Comparison of ENCODE assay signal across 8 mouse cellular contexts in the genomic region with DNA sequence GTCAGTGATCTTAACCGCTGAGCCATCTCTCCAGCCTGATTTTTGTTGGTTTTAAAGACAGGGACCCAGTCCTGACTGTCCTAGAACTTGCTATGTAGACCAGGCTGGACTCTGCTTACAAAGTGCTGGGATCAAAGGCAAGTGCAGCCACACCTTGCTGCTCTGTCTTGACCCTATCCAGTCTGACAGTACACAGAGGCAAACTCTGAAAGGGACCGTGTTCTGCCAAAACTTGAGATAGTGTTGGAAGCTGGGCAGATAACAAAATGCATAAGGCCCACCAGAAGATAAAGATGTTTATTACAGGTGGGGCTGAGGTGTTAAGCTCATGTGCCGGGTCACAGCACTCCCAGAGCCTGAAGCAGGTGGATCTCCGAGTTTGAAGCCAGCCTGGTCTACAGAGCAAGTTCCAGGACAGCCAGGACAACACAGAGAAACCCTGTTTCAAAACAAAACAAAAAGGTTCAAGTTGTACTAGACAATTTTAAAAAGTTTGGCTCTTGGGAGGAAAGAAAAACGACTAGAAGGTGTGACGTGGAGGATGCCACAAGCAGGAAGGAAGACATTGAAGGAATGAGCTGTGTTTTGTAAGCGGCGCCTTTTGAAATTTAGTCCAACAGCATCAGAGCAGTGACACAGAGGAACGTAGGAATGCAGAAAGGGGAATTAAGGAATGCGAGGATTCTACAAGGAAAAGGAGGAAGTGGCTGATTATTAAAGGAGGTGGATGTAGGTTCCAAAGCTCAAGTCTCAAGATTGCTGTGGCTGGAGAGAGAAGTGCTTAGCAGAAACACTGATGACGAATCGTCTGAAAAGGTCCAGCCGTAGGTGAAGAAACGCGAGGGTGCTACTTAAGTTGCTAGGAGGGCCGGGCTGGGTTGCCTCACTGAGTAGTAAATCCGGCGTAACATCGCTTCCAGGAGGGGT. TPM values are rescaled to one million over a fixed set of nuclear protein-coding genes. Genes with fewer than 3 reads are reported as not detected.
DNase-seq lines count a peak whose midpoint lies in the region; ATAC-seq and TF ChIP-seq lines count a peak whose summit lies in the region.

No protein-coding gene starts in this region.

- peaks cover 20% of the 10 kb centered on the region for H3K4me1 ChIP-seq in embryonic facial prominence, embryonic 10.5 days
- 0 out of 2 replicates have a peak, but pooled peaks cover 8% of the 10 kb centered on the region for H3K4me1 ChIP-seq in intestine, embryonic 15.5 days (replicated peaks)

- WGBS in embryonic facial prominence, embryonic 10.5 days, result 17% methylated on average over 19 of the region's 19 CpGs
- 12% methylated on average over 19 of the region's 19 CpGs for WGBS in intestine, embryonic 15.5 days

- peak; percentile 50; the same call in 1 of the 2 replicates for ATAC-seq in intestine, embryonic 15.5 days

- H3K4me3 ChIP-seq in left cerebral cortex, adult 2 months, result peak overlapping the region; percentile 79
- H3K4me3 ChIP-seq in embryonic facial prominence, embryonic 10.5 days, result peak overlapping the region; percentile 80
- peak overlapping the region; percentile 65 for H3K4me3 ChIP-seq in intestine, embryonic 15.5 days (replicated peaks)

- TF ChIP-seq CTCF in left cerebral cortex, adult 2 months (IDR thresholded peaks at IDR 0.05), result no peak

- peak overlapping the region; percentile 51 for H3K9ac ChIP-seq in intestine, embryonic 15.5 days

- H3K36me3 ChIP-seq in embryonic facial prominence, embryonic 10.5 days (replicated peaks), result peaks cover 43% of the 10 kb centered on the region
- peaks cover 12% of the 10 kb centered on the region for H3K36me3 ChIP-seq in intestine, embryonic 15.5 days

- H3K9me3 ChIP-seq in embryonic facial prominence, embryonic 10.5 days, result no peaks in the 10 kb centered on the region
- H3K9me3 ChIP-seq in intestine, embryonic 15.5 days, result no peaks in the 10 kb centered on the region

- H3K27ac ChIP-seq in left cerebral cortex, adult 2 months, result no peak overlapping the region
- peak overlapping the region; percentile 86 for H3K27ac ChIP-seq in embryonic facial prominence, embryonic 10.5 days (replicated peaks)
- H3K27ac ChIP-seq in intestine, embryonic 15.5 days, result peak overlapping the region; percentile 37; the same call in 1 of the 2 replicates

- intact Hi-C loops in left cerebral cortex, adult 2 months (cut with DNase I), result loop anchor here (5.0 kb wide), 1 partner anchor 1020 kb away; a partner anchor contains a TSS

- H3K27me3 ChIP-seq in embryonic facial prominence, embryonic 10.5 days (replicated peaks; ENCODE audit: low read depth, poor library complexity, severe bottlenecking), result no peaks in the 10 kb centered on the region
- H3K27me3 ChIP-seq in intestine, embryonic 15.5 days (replicated peaks), result no peaks in the 10 kb centered on the region

- no peak for DNase-seq in left cerebral cortex, adult 2 months (ENCODE audit: extremely low spot score in 1 of 2, low spot score in 2 of 2)
- DNase-seq in left cerebral cortex, adult 8-10 months (ENCODE audit: low spot score in 2 of 2), result no peak
- DNase-seq in embryonic facial prominence, embryonic 10.5 days (ENCODE audit: low spot score), result no peak
- peak; percentile 46 for DNase-seq in naive thymus-derived CD4-positive, alpha-beta T cell, adult 2 months (ENCODE audit: low read depth)
- DNase-seq in ovary, postnatal 10 days (ENCODE audit: low spot score), result no peak
- DNase-seq in kidney, adult 8-10 months, result no peak
- DNase-seq in gastrocnemius, postnatal 25 days, result no peak

- peak overlapping the region; percentile 84 for H3K4me2 ChIP-seq in intestine, embryonic 15.5 days (replicated peaks)

RNA-seq across cellular contexts. Expression of a gene that starts 0.9 kb away (rescaled TPM):
- 10 to 100 TPM; 49.2 to 57.1 TPM for total RNA-seq in left cerebral cortex, adult 2 months (2021)
- 10 to 100 TPM; 56.3 to 72.2 (median 62.4) TPM for total RNA-seq in left cerebral cortex, adult 8-10 months (2022)
- 21.9 and 24.2 TPM in 2 replicates for polyA plus RNA-seq in embryonic facial prominence, embryonic 10.5 days (2016; fragmentation: Nextera tagmentation; extraction: Ambion mirVana)
- polyA plus RNA-seq in intestine, embryonic 15.5 days (2015; fragmentation: Nextera tagmentation; extraction: Ambion mirVana), result 8.9 and 11.0 TPM in 2 replicates
- total RNA-seq in gastrocnemius, postnatal 25 days (2021), result 1 to 10 TPM in 1 of 2 experiments, under 1 TPM in 1; 0.72 to 2.2 TPM

RNA-seq across cellular contexts. Expression of a gene that starts 10.7 kb away (rescaled TPM):
- total RNA-seq in left cerebral cortex, adult 2 months (2021), result 10 to 100 TPM; 44.6 to 49.0 TPM
- total RNA-seq in left cerebral cortex, adult 8-10 months (2022), result 10 to 100 TPM; 47.9 to 55.3 (median 51.5) TPM
- 161 and 164 TPM in 2 replicates for polyA plus RNA-seq in embryonic facial prominence, embryonic 10.5 days (2016; fragmentation: Nextera tagmentation; extraction: Ambion mirVana)
- polyA plus RNA-seq in intestine, embryonic 15.5 days (2015; fragmentation: Nextera tagmentation; extraction: Ambion mirVana), result 142 and 166 TPM in 2 replicates
- 10 to 100 TPM; 65.8 to 68.8 TPM for total RNA-seq in gastrocnemius, postnatal 25 days (2021)

RNA-seq across cellular contexts. Expression of a gene that starts 33.1 kb away (rescaled TPM):
- total RNA-seq in left cerebral cortex, adult 2 months (2021), result 1 to 10 TPM; 5.1 to 8.1 TPM
- total RNA-seq in left cerebral cortex, adult 8-10 months (2022), result 10 to 100 TPM in 2 of 4 experiments, 1 to 10 TPM in 2; 4.4 to 24.6 (median 11.5) TPM
- 0.54 and 0.60 TPM in 2 replicates for polyA plus RNA-seq in embryonic facial prominence, embryonic 10.5 days (2016; fragmentation: Nextera tagmentation; extraction: Ambion mirVana)
- polyA plus RNA-seq in intestine, embryonic 15.5 days (2015; fragmentation: Nextera tagmentation; extraction: Ambion mirVana), result 0.85 and 1.1 TPM in 2 replicates
- under 1 TPM; 0.13 to 0.21 TPM for total RNA-seq in gastrocnemius, postnatal 25 days (2021)

RNA-seq across cellular contexts. Expression of a gene that starts 39.0 kb away (rescaled TPM):
- 10 to 100 TPM; 11.3 to 14.4 TPM for total RNA-seq in left cerebral cortex, adult 2 months (2021)
- 10 to 100 TPM; 14.5 to 18.7 (median 15.5) TPM for total RNA-seq in left cerebral cortex, adult 8-10 months (2022)
- polyA plus RNA-seq in embryonic facial prominence, embryonic 10.5 days (2016; fragmentation: Nextera tagmentation; extraction: Ambion mirVana), result 44.9 and 48.5 TPM in 2 replicates
- 55.3 TPM in 2 replicates for polyA plus RNA-seq in intestine, embryonic 15.5 days (2015; fragmentation: Nextera tagmentation; extraction: Ambion mirVana)
- 1 to 10 TPM; 6.7 to 7.6 TPM for total RNA-seq in gastrocnemius, postnatal 25 days (2021)

RNA-seq across cellular contexts. Expression of a gene that starts 46.3 kb away (rescaled TPM):
- 10 to 100 TPM; 39.8 to 56.4 TPM for total RNA-seq in left cerebral cortex, adult 2 months (2021)
- 10 to 100 TPM; 28.8 to 37.6 (median 33.8) TPM for total RNA-seq in left cerebral cortex, adult 8-10 months (2022)
- polyA plus RNA-seq in embryonic facial prominence, embryonic 10.5 days (2016; fragmentation: Nextera tagmentation; extraction: Ambion mirVana), result 43.8 and 44.5 TPM in 2 replicates
- 29.5 and 32.1 TPM in 2 replicates for polyA plus RNA-seq in intestine, embryonic 15.5 days (2015; fragmentation: Nextera tagmentation; extraction: Ambion mirVana)
- total RNA-seq in gastrocnemius, postnatal 25 days (2021), result 10 to 100 TPM; 70.8 to 75.6 TPM

Comparison
In these comparisons a context has a peak if more than half of its experiments do, and no peak if none do; other contexts are left out.
1. RNA of a gene that starts 0.9 kb away (total RNA-seq): 56.3 to 72.2 TPM in left cerebral cortex, adult 8-10 months and 49.2 to 57.1 TPM in left cerebral cortex, adult 2 months; 0.72 to 2.2 TPM in gastrocnemius, postnatal 25 days; every median in the first group is over 10 times any median in the second.
2. RNA of a gene that starts 33.1 kb away (total RNA-seq): 4.4 to 24.6 TPM in left cerebral cortex, adult 8-10 months and 5.1 to 8.1 TPM in left cerebral cortex, adult 2 months; 0.13 to 0.21 TPM in gastrocnemius, postnatal 25 days; every median in the first group is over 4 times any median in the second.
3. Peak in every context shown above with its lines, with median percentiles within 50 percentile points of each other: H3K4me3 ChIP-seq.